Mouse (Mus musculus) neural tube, embryonic 13.5 days (tissue): ENCODE data around the gene Apopt1. TPM values are rescaled to one million over a fixed set of nuclear protein-coding genes. Genes with fewer than 3 reads are reported as not detected.
A peak's percentile ranks its signal among the peaks of the same experiment; 100 is the strongest.
"Not testable (repeated sequence)": the region's sequence is repeated elsewhere in the genome, so short reads cannot be mapped to it uniquely, and the experiment has no call there.

Experiments used
- ATAC-seq: fragments of 200-750 bp; cut with Nextera tagmentation; 2 replicates; pipeline ENCODE4 v1.8.0; 2017; ENCODE audit warnings: low read depth, mild to moderate bottlenecking, moderate TSS enrichment, moderate library complexity
- H3K27ac ChIP-seq: fragments of 300-500 bp; sonication (generic); replicated peaks from 2 replicates; pipeline ENCODE4 v1.5.1; 2015; ENCODE audit warnings: moderate library complexity, mild to moderate bottlenecking, inconsistent platforms
- H3K27me3 ChIP-seq: fragments of 300-500 bp; sonication (generic); 2 replicates; pipeline ENCODE4 v1.6.1; 2015; ENCODE audit warnings: mild to moderate bottlenecking, inconsistent platforms
- H3K36me3 ChIP-seq: fragments of 300-500 bp; sonication (generic); 2 replicates; pipeline ENCODE4 v1.6.1; 2015; ENCODE audit warnings: mild to moderate bottlenecking, inconsistent platforms
- H3K4me1 ChIP-seq: fragments of 300-500 bp; sonication (generic); replicated peaks from 2 replicates; pipeline ENCODE4 v1.6.1; 2015; ENCODE audit warnings: inconsistent platforms
- H3K4me2 ChIP-seq: fragments of 300-500 bp; sonication (generic); 2 replicates; pipeline ENCODE4 v1.6.1; 2015; ENCODE audit warnings: inconsistent platforms, mild to moderate bottlenecking, moderate library complexity
- H3K4me3 ChIP-seq: fragments of 300-500 bp; sonication (generic); 2 replicates; pipeline ENCODE4 v1.5.1; 2015; ENCODE audit warnings: mild to moderate bottlenecking, inconsistent platforms
- H3K9ac ChIP-seq: fragments of 300-500 bp; sonication (generic); 2 replicates; pipeline ENCODE4 v1.6.1; 2015; ENCODE audit warnings: moderate library complexity, mild to moderate bottlenecking, inconsistent platforms
- H3K9me3 ChIP-seq: fragments of 300-500 bp; sonication (generic); 2 replicates; pipeline ENCODE4 v1.6.1; 2016; ENCODE audit warnings: inconsistent platforms
- WGBS: fragments of 180-500 bp; shearing (Covaris S2); methylation state at CpG from one replicate; pipeline ENCODE4 v1.1.7; 2015; 5-methylcytosine and 5-hydroxymethylcytosine counted together
- polyA plus RNA-seq: library from polyadenylated mRNA; unstranded; fragments of >200 nt; fragmentation: Nextera tagmentation; extraction: Ambion mirVana; gene quantifications from 2 replicates; pipeline ENCODE4 v1.2.1, GENCODE M21; 2015

Apopt1 gene
- polyA plus RNA-seq, 1 experiment from 2014 or later, result 59.1 TPM

GRCm38 (mm10) chr12:111697708-111698107 is 15.4 kb upstream of the Apopt1 start:
- Histone ChIP-seq H3K9me3 (no peaks in the 10 kb centered on the region), H3K4me3 (no peak overlapping the region), H3K4me2 (no peak overlapping the region), H3K27me3 (no peaks in the 10 kb centered on the region), H3K9ac (no peak overlapping the region), H3K36me3 (no peaks in the 10 kb centered on the region), H3K27ac (no peak overlapping the region), H3K4me1 (peaks cover 40% of the 10 kb centered on the region)
- 78% methylated on average over 4 of the region's 4 CpGs for WGBS
- ATAC-seq, result no peak

DNA sequence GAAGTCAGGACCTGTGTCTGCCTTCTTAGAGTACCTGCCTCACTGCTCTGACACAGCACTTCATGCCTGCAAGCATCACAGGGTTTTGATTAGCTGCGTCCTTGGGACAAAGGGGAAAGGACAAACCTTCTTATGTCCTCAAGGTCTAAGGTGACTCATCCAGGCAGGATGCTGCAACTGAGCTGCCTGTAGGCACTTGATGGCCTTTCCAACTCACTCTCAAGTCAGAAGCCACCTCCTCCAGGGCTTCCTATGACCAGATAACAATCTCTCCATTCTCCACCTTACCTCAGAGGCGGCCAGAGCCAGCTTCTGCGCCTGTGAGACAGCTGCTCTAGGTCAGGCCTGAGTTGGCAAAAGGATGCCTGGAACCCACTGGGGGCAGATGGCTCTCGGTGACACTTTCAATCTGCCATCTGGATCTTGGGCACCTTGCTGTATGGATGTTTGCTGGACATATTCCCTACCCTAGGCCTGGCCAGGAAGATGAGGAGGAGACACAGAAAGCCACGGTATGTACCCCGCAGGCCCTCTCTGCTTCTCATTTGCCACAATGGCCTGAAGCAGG is 14.6 kb upstream of the Apopt1 start:
- peaks cover 32% of the 10 kb centered on the region for H3K4me1 ChIP-seq
- H3K9ac ChIP-seq, result peak overlapping the region; percentile 47
- H3K4me2 ChIP-seq, result no peak overlapping the region
- no peak overlapping the region for H3K4me3 ChIP-seq
- no peaks in the 10 kb centered on the region for H3K9me3 ChIP-seq
- H3K27ac ChIP-seq, result no peak overlapping the region
- ATAC-seq, result no peak
- H3K36me3 ChIP-seq, result no peaks in the 10 kb centered on the region
- no peaks in the 10 kb centered on the region for H3K27me3 ChIP-seq
- WGBS, result 66% methylated on average over 6 of the region's 6 CpGs

DNA sequence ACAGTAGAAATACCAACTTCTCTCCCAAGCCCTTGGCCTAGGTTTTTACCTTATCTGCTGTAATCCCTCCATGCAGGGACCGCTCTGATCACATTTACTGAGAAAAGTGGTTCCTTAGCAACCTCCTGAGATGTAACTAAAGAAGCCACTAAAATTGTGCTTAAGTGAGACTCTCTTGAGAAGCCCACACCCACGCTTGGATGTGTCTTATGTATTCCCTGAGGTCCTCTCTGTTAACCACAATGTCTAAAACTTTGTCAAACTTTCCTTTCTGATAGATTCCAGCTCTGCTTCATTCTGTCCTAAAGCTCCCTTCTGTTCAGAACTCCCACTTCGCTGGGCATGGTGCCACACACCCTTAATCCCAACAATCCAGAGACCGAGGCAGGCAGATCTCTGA is 13.5 kb upstream of the Apopt1 start:
- ATAC-seq, result no peak
- H3K4me1 ChIP-seq, result peaks cover 25% of the 10 kb centered on the region

GRCm38 (mm10) chr12:111700920-111701458 is 12.1 kb upstream of the Apopt1 start:
- 74% methylated on average over 9 of the region's 9 CpGs for WGBS

More for the DNA sequence above, 13.5 kb upstream of the Apopt1 start:
- no peaks in the 10 kb centered on the region for H3K36me3 ChIP-seq
- no peaks in the 10 kb centered on the region for H3K27me3 ChIP-seq
- whole genome bisulfite sequencing, result 90% methylated on average over 4 of the region's 4 CpGs
- no peak overlapping the region for H3K27ac ChIP-seq
- H3K9ac ChIP-seq, result no peak overlapping the region
- no peak overlapping the region for H3K4me3 ChIP-seq
- no peaks in the 10 kb centered on the region for H3K9me3 ChIP-seq
- no peak overlapping the region for H3K4me2 ChIP-seq

GRCm38 (mm10) chr12:111703301-111703700 is 9.8 kb upstream of the Apopt1 start:
- Histone ChIP-seq H3K9me3 (no peaks in the 10 kb centered on the region), H3K4me3 (no peak overlapping the region), H3K9ac (no peak overlapping the region), H3K27ac (no peak overlapping the region), H3K27me3 (no peaks in the 10 kb centered on the region), H3K4me1 (peaks cover 15% of the 10 kb centered on the region), H3K36me3 (peaks cover 9% of the 10 kb centered on the region), H3K4me2 (no peak overlapping the region)
- no peak for ATAC-seq
- 73% methylated on average over 3 of the region's 3 CpGs for WGBS

More at GRCm38 (mm10) chr12:111700920-111701458, 12.1 kb upstream of the Apopt1 start:
- Histone ChIP-seq H3K27ac (no peak overlapping the region), H3K27me3 (no peaks in the 10 kb centered on the region), H3K4me3 (no peak overlapping the region), H3K36me3 (no peaks in the 10 kb centered on the region), H3K9me3 (no peaks in the 10 kb centered on the region), H3K4me1 (peaks cover 18% of the 10 kb centered on the region), H3K9ac (no peak overlapping the region), H3K4me2 (no peak overlapping the region)
- no peak for ATAC-seq

DNA sequence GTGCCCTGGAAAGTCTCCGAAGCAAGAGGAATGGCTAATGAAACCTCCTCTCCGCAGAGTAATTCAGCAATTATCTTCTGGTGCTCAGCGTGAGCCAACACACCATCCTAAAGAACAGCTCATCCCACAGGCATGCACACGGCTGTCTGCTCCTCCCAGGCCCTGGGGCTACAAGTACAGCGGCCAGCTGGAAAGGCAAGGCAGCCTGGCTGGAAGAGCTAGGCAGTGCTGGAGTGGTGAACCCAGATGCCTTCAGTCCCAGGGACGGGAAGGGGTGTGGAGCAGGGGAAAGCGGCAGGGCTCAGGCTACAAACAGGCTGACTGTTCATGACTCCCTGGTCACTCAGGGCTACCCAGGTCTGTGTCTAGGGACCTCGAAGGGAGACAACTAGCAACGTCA is 8.5 kb upstream of the Apopt1 start:
- WGBS, result 33% methylated on average over 9 of the region's 9 CpGs
- Histone ChIP-seq H3K27me3 (no peaks in the 10 kb centered on the region), H3K36me3 (peaks cover 21% of the 10 kb centered on the region), H3K27ac (peak overlapping the region; percentile 74), H3K9ac (no peak overlapping the region; the same call in 1 of the 2 replicates), H3K9me3 (no peaks in the 10 kb centered on the region), H3K4me1 (peaks cover 11% of the 10 kb centered on the region), H3K4me3 (no peak overlapping the region), H3K4me2 (no peak overlapping the region)
- ATAC-seq, result peak; percentile 55; the same call in 1 of the 2 replicates

GRCm38 (mm10) chr12:111705186-111705973 is 7.7 kb upstream of the Apopt1 start:
- peaks cover 11% of the 10 kb centered on the region for H3K4me1 ChIP-seq
- WGBS, result 80% methylated on average over 15 of the region's 15 CpGs
- ATAC-seq, result no peak

GRCm38 (mm10) chr12:111708181-111708580 is 4.9 kb upstream of the Apopt1 start:
- no peaks in the 10 kb centered on the region for H3K27me3 ChIP-seq
- no peak overlapping the region for H3K4me3 ChIP-seq
- no peak overlapping the region for H3K9ac ChIP-seq
- H3K9me3 ChIP-seq, result no peaks in the 10 kb centered on the region
- H3K36me3 ChIP-seq, result peaks cover 39% of the 10 kb centered on the region
- peaks cover 26% of the 10 kb centered on the region for H3K4me1 ChIP-seq
- WGBS, result 83% methylated on average over 4 of the region's 4 CpGs
- H3K4me2 ChIP-seq, result no peak overlapping the region
- no peak for ATAC-seq
- no peak overlapping the region for H3K27ac ChIP-seq

More at GRCm38 (mm10) chr12:111705186-111705973, 7.7 kb upstream of the Apopt1 start:
- no peaks in the 10 kb centered on the region for H3K9me3 ChIP-seq
- H3K4me2 ChIP-seq, result no peak overlapping the region
- H3K27me3 ChIP-seq, result no peaks in the 10 kb centered on the region
- H3K36me3 ChIP-seq, result peaks cover 29% of the 10 kb centered on the region
- H3K4me3 ChIP-seq, result no peak overlapping the region
- peak overlapping the region; percentile 74 for H3K27ac ChIP-seq
- H3K9ac ChIP-seq, result no peak overlapping the region

- H3K4me1 ChIP-seq, result peaks cover 32% of the 10 kb centered on the region
- H3K4me2 ChIP-seq, result no peak overlapping the region
- no peak overlapping the region for H3K4me3 ChIP-seq
- H3K27ac ChIP-seq, result no peak overlapping the region
- no peaks in the 10 kb centered on the region for H3K9me3 ChIP-seq
- H3K27me3 ChIP-seq, result no peaks in the 10 kb centered on the region
- no peak overlapping the region for H3K9ac ChIP-seq
- ATAC-seq, result no peak
- WGBS, result 93% methylated on average over 10 of the region's 10 CpGs
- H3K36me3 ChIP-seq, result peaks cover 42% of the 10 kb centered on the region
Measured at GRCm38 (mm10) chr12:111710091-111710490, 3.0 kb upstream of the Apopt1 start.

DNA sequence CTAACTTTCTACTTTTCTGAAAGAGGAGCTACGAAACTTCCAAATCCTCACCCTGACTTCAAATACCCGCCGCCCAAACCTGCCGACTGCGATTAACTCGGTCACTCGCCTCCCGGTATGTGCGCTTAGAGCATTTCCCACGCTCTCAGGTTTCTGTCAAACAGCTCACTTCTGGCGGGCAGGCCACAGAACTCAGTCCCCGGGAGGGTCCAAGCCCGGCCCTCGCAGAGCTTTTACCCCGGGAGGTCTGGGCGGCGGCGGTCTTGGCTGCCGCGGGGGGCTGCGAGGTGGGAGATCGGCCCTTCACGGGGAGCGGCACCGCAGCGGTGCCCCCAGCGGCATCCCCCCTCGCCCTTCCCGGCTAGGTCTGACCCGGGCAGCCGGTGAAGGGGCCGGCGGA is 585 bp upstream of the Apopt1 start:
- Histone ChIP-seq H3K27ac (peak overlapping the region; percentile 80), H3K36me3 (peaks cover 54% of the 10 kb centered on the region), H3K9ac (peak overlapping the region; percentile 98), H3K9me3 (no peaks in the 10 kb centered on the region), H3K4me1 (peaks cover 30% of the 10 kb centered on the region), H3K27me3 (no peaks in the 10 kb centered on the region), H3K4me2 (peak overlapping the region; percentile 91), H3K4me3 (peak overlapping the region; percentile 99)
- peak; percentile 57; the same call in 1 of the 2 replicates for ATAC-seq
- under 1% methylated on average over 33 of the region's 33 CpGs for WGBS

- Histone ChIP-seq H3K4me2 (peak overlapping the region; percentile 91), H3K9ac (0 out of 2 replicates have a peak overlapping the region, but pooled peaks have one; percentile 98), H3K36me3 (peaks cover 42% of the 10 kb centered on the region), H3K4me3 (peak overlapping the region; percentile 99), H3K4me1 (peaks cover 39% of the 10 kb centered on the region)
- not testable (repeated sequence) for ATAC-seq, H3K27ac ChIP-seq, H3K27me3 ChIP-seq, H3K9me3 ChIP-seq
- 81% methylated on average over 6 of the region's 6 CpGs for WGBS
Measured at GRCm38 (mm10) chr12:111713880-111714279, 819 bp downstream of the Apopt1 start.

DNA sequence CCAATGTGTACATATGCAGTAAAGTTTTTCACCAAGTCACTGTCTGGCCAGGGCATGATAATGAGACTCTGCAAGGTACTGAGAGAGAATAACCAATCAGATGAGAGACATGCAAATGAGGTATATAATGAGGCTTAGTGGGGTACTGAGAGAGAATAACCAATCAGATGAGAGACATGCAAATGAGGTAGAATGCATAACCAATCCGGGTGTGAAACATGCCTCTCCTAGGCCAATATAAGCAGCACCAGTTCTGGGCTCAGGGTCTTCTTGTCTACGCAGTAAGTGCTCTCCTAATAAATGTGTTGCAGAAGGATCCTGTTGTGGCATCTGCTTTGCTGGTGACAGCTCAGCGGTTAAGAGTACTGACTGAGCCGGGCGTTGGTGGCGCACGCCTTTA is 3.4 kb downstream of the Apopt1 start:
- Histone ChIP-seq H3K27me3 (no peaks in the 10 kb centered on the region), H3K4me1 (peaks cover 39% of the 10 kb centered on the region), H3K4me3 (no peak overlapping the region), H3K27ac (no peak overlapping the region), H3K36me3 (peaks cover 16% of the 10 kb centered on the region), H3K9me3 (no peaks in the 10 kb centered on the region), H3K9ac (no peak overlapping the region), H3K4me2 (no peak overlapping the region)
- no peak for ATAC-seq
- WGBS, result 94% methylated on average over 7 of the region's 7 CpGs
